Mouse (Mus musculus) myocyte (in vitro differentiated cells): ENCODE data around the gene Lamc3. TPM values are rescaled to one million over a fixed set of nuclear protein-coding genes. Genes with fewer than 3 reads are reported as not detected.

Experiments used
- H3K27me3 ChIP-seq: one replicate; pipeline ENCODE4 v1.6.1; 2011; ENCODE audit not compliant: control insufficient read depth, insufficient read depth, insufficient read length
- H3K36me3 ChIP-seq: one replicate; pipeline ENCODE4 v1.6.1; 2011; ENCODE audit not compliant: control insufficient read depth, insufficient read depth
- H3K4me2 ChIP-seq: one replicate; pipeline ENCODE4 v1.6.1; 2011; ENCODE audit warnings: low read depth, control low read depth
- H3K4me3 ChIP-seq: one replicate; pipeline ENCODE4 v1.5.1; 2011; ENCODE audit warnings: mild to moderate bottlenecking, control low read depth, moderate library complexity
- H3K79me2 ChIP-seq: one replicate; pipeline ENCODE4 v1.6.1; 2011; ENCODE audit not compliant: control insufficient read depth, insufficient read depth
- H3ac ChIP-seq: one replicate; pipeline ENCODE4 v1.6.1; 2011; ENCODE audit not compliant: control insufficient read depth, insufficient read length
- CEBPB ChIP-seq: IDR thresholded peaks from 2 replicates; pipeline ENCODE4 v1.6.1; 2011; ENCODE audit warnings: mild to moderate bottlenecking, moderate library complexity; ENCODE audit not compliant: poor library complexity, insufficient read depth, severe bottlenecking
- E2F4 ChIP-seq: IDR thresholded peaks from one replicate; pipeline ENCODE4 v1.6.1; 2011; ENCODE audit warnings: mild to moderate bottlenecking, control low read depth, moderate library complexity; ENCODE audit not compliant: insufficient read depth
- MAX ChIP-seq: IDR thresholded peaks from one replicate; pipeline ENCODE4 v1.6.1; 2011; ENCODE audit warnings: low read depth, mild to moderate bottlenecking, control low read depth
- MYOD1 ChIP-seq, 3 experiments: IDR thresholded peaks; one replicate each; pipeline ENCODE4 v1.6.1; 2011; ENCODE audit warnings: control low read depth in 2 of 3, low read depth in 2 of 3, mild to moderate bottlenecking in 2 of 3, moderate library complexity in 1 of 3; ENCODE audit not compliant: insufficient read length in 2 of 3, control insufficient read depth in 1 of 3
- MYOG ChIP-seq, 3 experiments: IDR thresholded peaks; one replicate each; pipeline ENCODE4 v1.6.1; 2011; ENCODE audit warnings: control low read depth in 2 of 3, low read depth in 2 of 3, mild to moderate bottlenecking in 2 of 3; ENCODE audit not compliant: insufficient read length in 2 of 3, control insufficient read depth in 1 of 3, insufficient read depth in 1 of 3
- POLR2A ChIP-seq: IDR thresholded peaks from one replicate; pipeline ENCODE4 v1.6.1; 2011; ENCODE audit warnings: low read depth, mild to moderate bottlenecking, control low read depth, moderate library complexity; ENCODE audit not compliant: insufficient read length
- POLR2AphosphoS2 ChIP-seq: IDR thresholded peaks from one replicate; pipeline ENCODE4 v1.6.1; 2011; ENCODE audit warnings: low read depth, control low read depth; ENCODE audit not compliant: insufficient read length
- REST ChIP-seq: IDR thresholded peaks from one replicate; pipeline ENCODE4 v1.6.1; 2011; ENCODE audit warnings: mild to moderate bottlenecking, control low read depth, moderate library complexity; ENCODE audit not compliant: insufficient read depth, insufficient read length
- SRF ChIP-seq: IDR thresholded peaks from one replicate; pipeline ENCODE4 v1.6.1; 2011; ENCODE audit warnings: low read depth; ENCODE audit not compliant: control insufficient read depth, insufficient read length
- TCF12 ChIP-seq: IDR thresholded peaks from one replicate; pipeline ENCODE4 v1.6.1; 2011; ENCODE audit warnings: mild to moderate bottlenecking, control low read depth; ENCODE audit not compliant: poor library complexity, insufficient read depth, severe bottlenecking
- TCF3 ChIP-seq: IDR thresholded peaks from one replicate; pipeline ENCODE4 v1.6.1; 2011; ENCODE audit warnings: low read depth, control low read depth; ENCODE audit not compliant: insufficient read length
- USF1 ChIP-seq: IDR thresholded peaks from one replicate; pipeline ENCODE4 v1.6.1; 2011; ENCODE audit warnings: low read depth, mild to moderate bottlenecking, control low read depth, moderate library complexity
- polyA plus RNA-seq: library from polyadenylated mRNA; unstranded; fragments of >200 nt; fragmentation: generic; extraction: Trizol; gene quantifications from one replicate; pipeline ENCODE4 v1.2.1, GENCODE M21; 2012; ENCODE audit warnings: missing spikeins

The Lamc3 gene
- 0.22 TPM for polyA plus RNA-seq

- TF ChIP-seq MAX: no peak
- TF ChIP-seq USF1: no peak
- TF ChIP-seq MYOG (IDR thresholded peaks at IDR 0.05; ENCODE audit: control insufficient read depth in 1 of 3, insufficient read depth in 1 of 3, insufficient read length in 2 of 3, low read depth in 2 of 3): no peak
- no peaks in the 10 kb centered on the region for H3K79me2 ChIP-seq
- H3ac ChIP-seq: no peak within 1 kb of the TSS
- H3K36me3 ChIP-seq: no peaks in the 10 kb centered on the region
- peaks cover 91% of the 10 kb centered on the region for H3K27me3 ChIP-seq
- no peak within 1 kb of the TSS for H3K4me3 ChIP-seq
- no peak within 1 kb of the TSS for H3K4me2 ChIP-seq
Measured at GRCm38 (mm10) chr2:31887030-31887429, at the start of gene Lamc3. Lamc3 (plus strand) TSS chr2:31887291.

- H3K36me3 ChIP-seq: no peaks in the 10 kb centered on the region
- TF ChIP-seq REST: no peak
- TF ChIP-seq TCF12: no peak
- no peak overlapping the region for H3K4me2 ChIP-seq
- H3ac ChIP-seq: no peak overlapping the region
- H3K79me2 ChIP-seq: no peaks in the 10 kb centered on the region
- no peak overlapping the region for H3K4me3 ChIP-seq
- peaks cover 42% of the 10 kb centered on the region for H3K27me3 ChIP-seq
Measured at GRCm38 (mm10) chr2:31838868-31839267, 48.2 kb upstream of the Lamc3 start.

GRCm38 (mm10) chr2:31844729-31845136, 42.4 kb upstream of the Lamc3 start:
- Histone ChIP-seq H3K27me3 (peaks cover 66% of the 10 kb centered on the region), H3ac (no peak overlapping the region), H3K79me2 (no peaks in the 10 kb centered on the region), H3K4me3 (no peak overlapping the region), H3K4me2 (no peak overlapping the region), H3K36me3 (no peaks in the 10 kb centered on the region)
- TF ChIP-seq TCF12: no peak
- no peak for TF ChIP-seq USF1
- TF ChIP-seq REST: no peak
- no peak for TF ChIP-seq MYOD1 (IDR thresholded peaks at IDR 0.05; ENCODE audit: control insufficient read depth in 1 of 3, insufficient read length in 2 of 3, low read depth in 2 of 3)
- no peak for TF ChIP-seq CEBPB
- no peak for TF ChIP-seq POLR2A
- TF ChIP-seq E2F4: no peak
- TF ChIP-seq MYOG (IDR thresholded peaks at IDR 0.05; ENCODE audit: control insufficient read depth in 1 of 3, insufficient read depth in 1 of 3, insufficient read length in 2 of 3, low read depth in 2 of 3): no peak
- no peak for TF ChIP-seq POLR2AphosphoS2
- no peak for TF ChIP-seq MAX
- no peak for TF ChIP-seq SRF
- TF ChIP-seq TCF3: no peak

GRCm38 (mm10) chr2:31845512-31845895, 41.6 kb upstream of the Lamc3 start:
- H3K36me3 ChIP-seq: no peaks in the 10 kb centered on the region
- H3K79me2 ChIP-seq: no peaks in the 10 kb centered on the region
- H3K27me3 ChIP-seq: peaks cover 59% of the 10 kb centered on the region
- H3ac ChIP-seq: no peak overlapping the region
- H3K4me2 ChIP-seq: peak overlapping the region; percentile 67
- no peak overlapping the region for H3K4me3 ChIP-seq
- TF ChIP-seq CEBPB (no peak), MYOG (IDR thresholded peaks at IDR 0.05; ENCODE audit: control insufficient read depth in 1 of 3, insufficient read depth in 1 of 3, insufficient read length in 2 of 3, low read depth in 2 of 3) (no peak)

- no peaks in the 10 kb centered on the region for H3K79me2 ChIP-seq
- H3K36me3 ChIP-seq: no peaks in the 10 kb centered on the region
- H3ac ChIP-seq: no peak within 1 kb of the TSS
- TF ChIP-seq TCF12: no peak
- no peak for TF ChIP-seq POLR2AphosphoS2
- TF ChIP-seq SRF: no peak
- no peak for TF ChIP-seq CEBPB
- no peak for TF ChIP-seq MYOG (IDR thresholded peaks at IDR 0.05; ENCODE audit: control insufficient read depth in 1 of 3, insufficient read depth in 1 of 3, insufficient read length in 2 of 3, low read depth in 2 of 3)
- TF ChIP-seq MYOD1 (IDR thresholded peaks at IDR 0.05; ENCODE audit: control insufficient read depth in 1 of 3, insufficient read length in 2 of 3, low read depth in 2 of 3): no peak
- TF ChIP-seq MAX: no peak
- TF ChIP-seq E2F4: no peak
- TF ChIP-seq REST: no peak
- no peak for TF ChIP-seq TCF3
- peaks cover 56% of the 10 kb centered on the region for H3K27me3 ChIP-seq
- no peak within 1 kb of the TSS for H3K4me3 ChIP-seq
- peak within 1 kb of the TSS; percentile 67 for H3K4me2 ChIP-seq
Measured at GRCm38 (mm10) chr2:31845896-31846691, 41.0 kb upstream of the Lamc3 start, which contains the start of gene Fibcd1. Fibcd1 (minus strand) TSS chr2:31846005.
